Mouse (Mus musculus) megakaryocyte, embryonic 14.5 days (primary cell): Measurements from ENCODE around the gene Mark2.

Source experiments
- FLI1 ChIP-seq: IDR thresholded peaks from 2 replicates; pipeline ENCODE4 v1.6.1; 2012; ENCODE audit warnings: low read length, inconsistent platforms, mixed read lengths
- GATA1 ChIP-seq: IDR thresholded peaks from 3 replicates; pipeline ENCODE4 v1.6.1; 2012; ENCODE audit warnings: mixed read lengths, low read length, inconsistent platforms, borderline replicate concordance

DNA sequence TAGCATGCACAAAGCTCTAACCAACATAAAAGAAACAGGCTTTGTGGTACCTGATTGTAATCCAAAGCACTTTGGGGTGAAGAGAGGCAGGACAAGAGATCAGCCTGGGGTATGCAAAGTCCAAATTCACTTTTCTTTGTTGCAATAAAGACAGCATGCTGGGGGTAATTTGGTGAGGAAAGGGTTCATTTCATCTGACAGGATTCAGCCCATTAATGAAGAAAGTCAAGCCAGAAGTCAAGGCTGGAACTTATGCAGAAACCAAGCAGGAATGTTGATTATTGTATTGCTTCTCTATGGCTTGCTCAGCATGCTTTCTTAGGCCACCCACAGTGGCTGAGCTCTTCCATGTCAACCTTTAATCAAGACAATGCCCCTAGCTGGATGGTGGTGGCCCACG, 80.2 kb downstream of the Mark2 start:
- TF ChIP-seq GATA1 (no peak), FLI1 (no peak)
